Mouse (Mus musculus): ENCODE measurements around the gene Rbbp6.

Rbbp6 gene

GRCm38 (mm10) chr7:122965386-122965785 lies at the start of gene Rbbp6:
Gene Rbbp6 (plus strand): TSS chr7:122965686.
- DNase-seq, result no peak

GRCm38 (mm10) chr7:122919728-122920582 lies 45.5 kb upstream of the Rbbp6 start:
- DNase-seq, result peak; percentile 26

- no peak for DNase-seq
These were observed 43.9 kb upstream of the Rbbp6 start for GRCm38 (mm10) chr7:122921537-122921936.

- no peak for DNase-seq
These were observed 41.2 kb upstream of the Rbbp6 start for GRCm38 (mm10) chr7:122924256-122924655.

- no peak for DNase-seq
These were observed 35.0 kb upstream of the Rbbp6 start for GRCm38 (mm10) chr7:122930494-122930893.

DNA sequence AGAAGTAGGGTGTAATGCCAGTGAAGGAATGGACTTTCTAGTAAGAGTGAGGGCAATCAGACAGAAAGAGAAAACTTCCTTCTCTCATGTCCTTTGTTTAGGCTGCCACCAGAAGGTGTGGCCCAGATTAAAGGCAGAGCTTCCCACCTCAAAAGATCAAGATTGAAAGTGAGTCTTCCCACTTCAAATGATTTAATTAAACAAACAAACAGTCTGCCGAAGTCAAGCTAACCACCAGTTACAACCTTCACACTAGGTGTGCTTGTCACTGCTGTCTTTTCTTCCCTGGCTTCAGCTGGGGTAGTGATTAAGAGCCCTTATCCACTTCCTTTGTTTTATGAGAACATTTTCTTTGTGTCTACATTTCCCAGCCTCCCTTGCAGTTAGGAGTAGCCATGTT lies 33.3 kb upstream of the Rbbp6 start:
- DNase-seq, result no peak

DNA sequence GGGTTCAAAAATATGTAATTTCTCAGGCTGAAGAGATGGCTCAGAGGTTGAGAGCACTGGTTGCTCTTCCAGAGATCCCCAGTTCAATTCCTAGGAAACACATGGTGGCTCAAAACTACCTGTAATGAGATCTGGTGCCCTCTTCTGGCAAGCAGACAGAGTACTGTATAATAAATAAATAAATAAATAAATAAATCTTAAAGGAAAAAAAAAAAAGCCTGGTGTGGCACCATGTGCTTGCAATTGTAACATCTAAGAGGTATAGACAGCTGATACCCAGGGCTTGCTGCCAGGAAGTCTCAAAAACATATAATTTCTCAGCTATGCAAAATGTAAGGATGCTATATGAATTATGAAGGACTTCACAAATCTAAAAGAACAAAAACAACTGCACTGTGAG lies 28.9 kb upstream of the Rbbp6 start:
- no peak for DNase-seq

DNA sequence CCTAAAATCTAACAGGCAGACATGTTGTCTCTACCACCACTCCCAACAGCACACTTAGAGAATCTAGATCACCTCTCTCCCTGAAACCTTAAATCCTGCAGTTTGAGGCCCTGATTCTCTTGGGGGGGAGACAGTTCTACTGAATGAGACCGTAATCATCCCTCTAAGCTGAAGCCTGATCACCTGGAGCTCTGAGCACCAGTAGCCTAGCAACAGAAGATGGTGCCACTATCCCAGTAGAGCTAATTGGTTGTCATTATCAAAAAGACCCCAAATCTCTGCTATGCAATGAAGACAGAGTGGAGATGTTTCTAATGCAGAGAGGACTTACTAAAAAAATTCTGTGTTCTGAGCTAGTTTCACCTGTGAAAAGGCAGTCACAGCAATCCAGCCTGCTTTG lies 27.3 kb upstream of the Rbbp6 start:
- DNase-seq, result no peak

DNA sequence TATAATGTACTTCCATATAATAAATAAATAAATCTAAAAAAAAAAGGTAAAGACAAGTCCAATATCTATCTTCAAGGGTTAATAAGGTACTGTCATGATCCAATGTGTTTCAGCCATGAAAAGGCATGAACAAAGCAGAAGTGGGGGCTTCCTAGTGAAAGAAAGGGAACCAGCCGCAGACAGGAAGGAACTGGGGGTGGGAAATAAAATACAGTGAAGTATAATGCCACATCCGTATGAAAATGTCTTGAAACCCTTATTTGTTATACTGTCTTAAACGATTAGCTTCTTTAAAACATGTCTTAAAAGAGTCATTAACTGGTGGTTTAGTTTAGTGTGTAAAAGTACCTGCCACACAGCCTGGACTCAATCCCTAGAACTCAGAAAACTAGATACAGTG lies 26.3 kb upstream of the Rbbp6 start:
- DNase-seq, result no peak

- peak; percentile 30 for DNase-seq
These were observed 25.0 kb upstream of the Rbbp6 start for GRCm38 (mm10) chr7:122940371-122941075.

GRCm38 (mm10) chr7:122942111-122942510 lies 23.4 kb upstream of the Rbbp6 start:
- DNase-seq, result no peak

- DNase-seq, result peak; percentile 70
These were observed 20.3 kb upstream of the Rbbp6 start for GRCm38 (mm10) chr7:122945149-122945548.

DNA sequence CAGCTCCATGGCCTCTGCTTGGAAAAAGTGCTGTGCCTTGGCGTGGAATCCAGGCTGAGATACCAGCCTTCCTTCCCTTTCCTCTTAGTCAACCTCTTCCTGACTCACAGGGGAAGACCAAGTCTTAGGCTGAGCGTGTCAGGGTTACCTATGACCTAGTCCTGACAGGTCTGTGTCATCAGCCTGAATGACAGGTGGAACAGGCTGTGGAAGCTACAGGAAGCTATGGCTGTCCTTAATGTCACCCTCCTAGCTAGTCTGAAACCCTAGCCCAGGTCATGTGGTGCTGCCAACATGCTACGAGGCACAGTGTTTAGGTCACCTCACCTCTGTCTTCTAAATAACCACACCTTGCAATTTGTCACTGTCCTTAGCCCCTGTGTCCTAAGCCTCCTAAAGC lies 16.2 kb upstream of the Rbbp6 start:
- DNase-seq, result no peak

- DNase-seq, result no peak
These were observed 14.0 kb upstream of the Rbbp6 start for GRCm38 (mm10) chr7:122951464-122951863.

GRCm38 (mm10) chr7:122952066-122952465 lies 13.4 kb upstream of the Rbbp6 start:
- no peak for DNase-seq

DNA sequence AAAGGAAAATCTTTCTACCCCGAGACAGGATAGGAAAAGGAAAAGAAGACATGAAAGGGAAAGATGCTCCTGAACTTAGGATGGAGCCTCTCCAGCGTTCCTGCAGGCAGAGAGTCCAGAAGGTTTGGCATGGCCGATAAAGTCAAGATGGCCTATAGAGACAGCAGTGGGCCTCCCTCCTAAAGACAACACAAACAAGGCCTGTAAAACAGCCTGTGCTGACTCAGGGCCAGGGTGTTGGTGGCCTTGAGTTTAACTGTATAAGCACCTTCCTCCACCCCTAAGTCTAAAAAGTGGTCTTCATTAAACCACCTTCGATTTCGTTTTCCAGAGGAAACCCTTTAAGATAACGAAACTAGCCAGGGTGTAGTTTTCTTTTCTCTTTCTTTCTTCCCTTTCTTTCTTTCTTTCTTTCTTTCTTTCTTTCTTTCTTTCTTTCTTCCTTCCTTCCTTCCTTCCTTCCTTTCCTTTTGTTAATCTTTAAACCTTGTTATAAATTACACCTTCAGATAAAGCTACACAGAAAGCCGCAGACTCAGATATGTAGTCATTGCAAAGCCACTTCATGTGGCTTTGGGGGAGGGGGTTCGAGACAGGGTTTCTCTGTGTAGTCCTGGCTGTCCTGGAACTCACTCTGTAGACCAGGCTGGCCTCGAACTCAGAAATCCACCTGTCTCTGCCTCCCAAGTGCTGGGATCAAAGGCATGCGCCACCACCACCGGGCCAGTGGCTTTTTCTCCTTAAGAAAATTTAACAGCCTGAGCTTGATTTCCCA lies 10.8 kb upstream of the Rbbp6 start:
- no peak for DNase-seq

DNA sequence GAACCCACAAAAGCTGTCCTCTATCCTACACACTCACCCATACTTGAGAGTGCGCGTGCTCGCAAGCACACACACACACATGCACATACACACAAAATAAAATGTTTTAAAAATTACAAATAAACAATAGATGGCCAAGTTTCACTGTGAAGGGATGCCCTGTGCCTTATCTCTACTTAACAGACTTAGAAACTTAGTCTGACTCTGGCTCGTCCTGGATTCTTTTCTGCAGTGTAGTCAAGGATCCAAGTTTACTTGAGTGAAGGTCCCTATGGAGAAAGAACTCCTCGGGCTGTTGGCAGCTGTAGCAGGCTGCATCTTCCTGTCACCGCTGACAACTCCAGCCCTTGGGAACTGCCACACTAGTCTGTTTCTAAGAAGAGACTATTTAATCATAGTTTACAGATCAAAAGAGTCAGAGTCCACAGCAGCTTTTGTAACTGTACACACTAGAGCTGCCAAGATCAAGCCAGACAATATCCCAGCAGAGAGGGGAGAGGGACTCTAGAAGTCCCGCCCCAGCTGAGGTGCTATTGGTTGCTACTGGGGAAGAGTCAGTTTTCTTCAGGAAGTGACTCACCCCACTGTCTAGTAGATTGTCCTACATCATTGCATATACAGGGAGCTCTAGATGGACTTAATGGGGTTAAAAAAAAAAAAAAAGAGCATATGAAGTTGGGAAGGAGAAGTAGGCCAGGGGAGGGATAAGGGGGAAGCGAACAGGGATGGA lies 10.1 kb upstream of the Rbbp6 start:
- DNase-seq, result peak; percentile 51

GRCm38 (mm10) chr7:122968751-122969150 lies 3.3 kb downstream of the Rbbp6 start:
- DNase-seq, result no peak

- peak; percentile 95 for DNase-seq
These were observed 3.9 kb downstream of the Rbbp6 start for GRCm38 (mm10) chr7:122969231-122970032.

DNA sequence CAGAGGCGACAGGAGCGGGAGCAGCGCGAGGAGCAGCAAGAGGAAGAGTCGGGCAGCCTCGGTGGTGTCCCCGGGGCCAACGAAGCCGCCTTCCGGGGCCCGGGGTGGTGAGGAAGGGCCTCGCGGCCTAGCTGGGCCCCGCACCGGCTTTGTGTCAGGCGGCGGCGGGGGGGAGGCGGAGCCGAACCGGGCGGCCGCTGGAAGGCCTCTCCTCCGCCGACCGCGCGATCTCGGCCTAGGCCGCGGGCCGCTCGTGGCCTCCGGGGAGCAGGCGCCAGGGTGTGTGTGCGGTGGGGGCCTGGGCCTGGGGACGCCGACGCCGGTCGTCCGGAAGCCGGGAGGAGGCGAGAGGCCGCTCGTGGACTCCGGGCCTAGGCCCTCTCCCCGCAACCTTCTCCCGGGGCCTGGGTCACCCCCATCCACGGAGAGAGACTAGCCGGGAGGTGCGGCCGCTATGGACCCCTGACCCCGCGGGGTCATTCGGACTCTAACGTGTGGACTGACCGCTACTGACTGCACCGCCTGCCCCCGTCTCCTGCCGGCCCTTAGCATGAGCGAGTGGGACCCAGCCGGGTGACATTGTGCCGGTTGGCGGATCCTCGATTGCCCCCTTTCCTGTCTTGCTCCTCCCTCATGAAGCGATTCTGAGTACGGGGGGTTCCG lies 4.8 kb downstream of the Rbbp6 start:
- peak; percentile 61 for DNase-seq

GRCm38 (mm10) chr7:122970864-122971420 lies 5.5 kb downstream of the Rbbp6 start:
- no peak for DNase-seq

All from thymus, postnatal 25 days (tissue).